Mouse (Mus musculus) C2C12 (cell line): ENCODE results near the gene Lypd3.

Experiments
- CTCF ChIP-seq: IDR thresholded peaks from one replicate; pipeline ENCODE4 v1.5.1; 2011; ENCODE audit not compliant: control insufficient read depth, insufficient read depth, insufficient read length
- MAX ChIP-seq: IDR thresholded peaks from one replicate; pipeline ENCODE4 v1.6.1; 2011; ENCODE audit warnings: mild to moderate bottlenecking, control low read depth
- MYOG ChIP-seq: IDR thresholded peaks from one replicate; pipeline ENCODE4 v1.6.1; 2011; ENCODE audit not compliant: control insufficient read depth, insufficient read length; ENCODE audit errors: extremely low read depth

GRCm38 (mm10) chr7:24653681-24654080 lies 17.3 kb downstream of the Lypd3 start:
- peak; percentile 87 for TF ChIP-seq CTCF
- TF ChIP-seq MYOG = no peak
- no peak for TF ChIP-seq MAX
